Mouse (Mus musculus) MEL (cell line): ENCODE data around the gene Arhgap21.

ENCODE experiments used
- EP300 ChIP-seq, 2 experiments: IDR thresholded peaks; 2 replicates each; pipeline ENCODE4 v1.6.1; 2011; ENCODE audit warnings: improper control_type of control experiment in 2 of 2, low read length in 2 of 2, low read depth in 1 of 2, mild to moderate bottlenecking in 1 of 2
- GATA1 ChIP-seq: IDR thresholded peaks from 2 replicates; pipeline ENCODE4 v1.6.1; 2011; ENCODE audit warnings: low read depth, low read length, improper control_type of control experiment
- HCFC1 ChIP-seq: IDR thresholded peaks from 2 replicates; pipeline ENCODE4 v1.6.1; 2012; ENCODE audit warnings: low read depth, mild to moderate bottlenecking, inconsistent platforms, low read length, improper control_type of control experiment, moderate library complexity
- POLR2A ChIP-seq, 2 experiments: IDR thresholded peaks; 2 replicates each; pipeline ENCODE4 v1.6.1; 2011 to 2012; ENCODE audit warnings: low read length in 2 of 2, mild to moderate bottlenecking in 2 of 2, control low read depth in 1 of 2, improper control_type of control experiment in 1 of 2, low read depth in 1 of 2, moderate library complexity in 1 of 2; ENCODE audit not compliant: control insufficient read depth in 1 of 2, insufficient read depth in 1 of 2, poor library complexity in 1 of 2
- USF1 ChIP-seq: IDR thresholded peaks from 2 replicates; pipeline ENCODE4 v1.6.1; 2014; ENCODE audit warnings: low read depth, mild to moderate bottlenecking, inconsistent platforms, low read length, improper control_type of control experiment, moderate library complexity

- TF ChIP-seq POLR2A (IDR thresholded peaks at IDR 0.05; ENCODE audit: control insufficient read depth in 1 of 2, insufficient read depth in 1 of 2, low read depth in 1 of 2, low read length in 2 of 2, poor library complexity in 1 of 2) (no peak), HCFC1 (no peak), EP300 (IDR thresholded peaks at IDR 0.05; ENCODE audit: low read depth in 1 of 2, low read length in 2 of 2) (no peak), USF1 (no peak), GATA1 (no peak)
Measured at GRCm38 (mm10) chr2:20874621-20875020, 94.1 kb downstream of the Arhgap21 start.
